Mouse (Mus musculus) fat pad, adult 2 months (tissue): Measurements from ENCODE around the gene Irgc1.
"Not testable (repeated sequence)": the region's sequence is repeated elsewhere in the genome, so short reads cannot be mapped to it uniquely, and the experiment has no call there.

Experiments
- DNase-seq: peaks from one replicate; pipeline ENCODE4 v3.0.0-alpha.2; 2011; ENCODE audit warnings: low read depth, low spot score; ENCODE audit errors: extremely low read depth

The Irgc1 gene

DNA sequence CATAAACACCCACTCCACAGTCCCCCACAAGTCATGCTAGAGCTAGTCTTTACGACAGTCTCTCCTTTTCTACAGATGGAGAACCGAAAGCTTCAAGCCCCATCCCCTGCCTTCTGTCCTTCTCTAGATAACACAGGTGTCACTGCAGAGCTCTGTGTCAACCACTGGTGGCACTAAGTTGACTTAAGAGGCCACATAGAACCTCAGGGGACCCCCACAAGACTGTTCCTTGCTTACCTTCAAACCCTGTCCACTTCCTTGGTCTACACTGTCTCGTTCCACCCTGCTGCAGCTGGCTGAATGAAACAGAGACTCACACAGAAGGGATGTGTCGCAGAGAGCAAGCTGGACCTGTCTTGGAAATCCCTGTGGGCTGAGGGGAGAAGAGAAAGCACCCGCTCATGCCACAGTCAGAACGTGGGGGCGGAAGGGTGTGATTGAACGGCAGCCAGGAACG, at the start of gene Irgc1:
Irgc1 (minus strand) TSS at position 443 of the 457 bp plus-strand sequence.
- no peak for DNase-seq

DNA sequence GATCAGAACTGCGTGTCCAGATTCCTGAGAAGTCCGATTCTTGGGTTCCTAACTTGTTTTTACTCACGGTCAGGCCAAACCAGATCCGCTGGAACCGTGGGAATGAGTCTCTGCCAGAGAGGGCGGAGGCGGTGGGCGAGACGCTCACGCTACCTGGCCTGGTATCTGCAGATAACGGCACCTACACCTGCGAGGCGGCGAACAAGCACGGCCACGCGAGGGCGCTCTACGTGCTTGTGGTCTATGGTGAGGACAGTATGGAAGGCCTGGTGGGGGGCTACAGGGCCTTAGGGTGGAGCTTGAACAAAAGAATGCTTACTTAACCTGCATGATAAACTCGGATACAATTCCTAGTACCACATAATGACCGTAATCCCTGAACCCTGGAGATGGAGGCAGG, 49.4 kb upstream of the Irgc1 start:
- DNase-seq = no peak

DNA sequence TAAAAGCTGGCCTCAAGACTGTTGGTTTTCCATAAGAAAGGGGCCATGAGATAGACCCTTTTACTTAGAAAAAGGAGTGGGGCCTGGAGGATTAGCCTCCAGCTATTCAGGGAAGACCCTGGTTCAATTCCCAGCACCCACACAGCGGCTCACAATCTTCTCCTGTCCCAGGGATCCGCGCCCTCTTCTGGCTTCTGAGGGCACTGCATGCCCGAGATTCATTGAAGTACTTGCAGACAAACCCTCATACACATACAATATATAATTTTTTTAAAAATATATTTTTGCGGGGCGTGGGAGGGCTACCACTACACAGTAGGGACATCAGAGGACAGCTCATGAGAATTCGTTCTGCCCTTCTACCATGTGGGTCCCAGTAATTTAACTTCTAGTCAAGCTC, 48.8 kb upstream of the Irgc1 start:
- DNase-seq = no peak

DNA sequence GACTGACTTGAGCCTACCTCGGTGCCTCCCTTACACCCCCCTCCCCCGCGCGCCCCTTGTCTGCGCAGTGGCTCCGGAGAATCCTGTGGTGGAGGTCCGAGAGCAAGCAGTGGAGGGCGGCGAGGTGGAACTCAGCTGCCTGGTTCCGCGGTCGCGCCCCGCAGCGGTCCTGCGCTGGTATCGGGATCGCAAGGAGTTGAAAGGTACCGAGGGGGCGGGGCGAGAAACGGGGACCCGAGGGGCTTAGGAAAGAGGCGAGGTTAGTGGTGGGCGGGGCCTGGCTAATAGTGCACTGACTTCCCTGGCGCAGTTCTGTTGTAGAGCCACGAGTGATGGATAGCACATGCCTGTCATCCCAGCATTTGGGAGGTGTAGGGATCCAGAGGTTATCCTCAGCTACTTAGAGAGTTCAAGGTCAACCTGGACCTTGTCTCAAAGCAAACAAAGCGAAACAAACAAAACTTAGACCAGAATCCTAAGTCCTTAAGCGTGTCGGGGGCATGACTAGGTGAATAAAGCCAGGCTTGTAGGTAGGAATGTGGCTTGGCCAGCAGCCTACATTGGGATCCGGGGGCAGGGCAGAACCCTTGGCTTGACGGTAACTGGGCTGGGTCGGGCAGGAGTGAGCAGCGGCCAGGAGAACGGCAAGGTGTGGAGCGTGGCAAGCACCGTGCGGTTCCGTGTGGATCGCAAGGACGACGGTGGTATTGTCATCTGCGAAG, 47.9 kb upstream of the Irgc1 start:
- DNase-seq = no peak

DNA sequence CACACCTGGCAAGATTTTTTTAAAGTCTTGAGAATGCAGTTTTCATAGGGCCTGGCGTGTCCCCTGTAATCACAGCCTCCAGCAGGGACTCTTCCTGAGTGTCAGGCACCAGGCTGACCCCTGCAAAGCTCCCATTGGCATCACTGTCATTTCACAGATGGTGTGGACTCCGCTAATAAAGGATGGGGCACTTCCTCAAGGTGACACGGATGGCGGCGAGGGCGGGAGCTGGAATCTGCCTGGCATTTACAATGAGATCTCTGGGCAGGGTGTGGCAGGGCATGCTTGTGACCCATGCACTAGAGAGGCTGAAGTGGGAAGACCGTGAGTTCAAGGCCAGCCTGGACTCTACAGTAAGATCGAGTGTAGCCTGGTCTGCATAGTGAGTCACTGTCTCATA, 36.2 kb upstream of the Irgc1 start:
- no peak for DNase-seq

DNA sequence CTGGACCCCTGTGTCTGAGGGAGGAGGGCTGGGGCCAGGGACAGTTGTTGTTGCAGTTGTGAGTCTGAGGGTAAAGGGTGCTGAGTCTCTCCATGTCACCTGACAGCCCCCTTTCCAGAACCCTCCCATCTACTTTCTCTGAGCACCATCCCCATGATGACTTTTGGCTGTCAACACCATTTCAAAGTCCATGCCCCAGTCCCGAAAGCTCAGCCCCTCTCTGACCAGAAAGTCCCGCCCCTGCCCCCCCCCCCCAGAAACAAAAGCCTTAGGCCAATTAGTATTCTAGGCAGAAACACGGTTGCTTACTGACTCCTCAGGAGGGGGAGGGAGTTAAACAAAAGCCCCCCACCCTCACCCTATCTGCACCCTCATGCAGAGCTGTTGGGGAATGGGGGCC, 35.3 kb upstream of the Irgc1 start:
- no peak for DNase-seq

DNA sequence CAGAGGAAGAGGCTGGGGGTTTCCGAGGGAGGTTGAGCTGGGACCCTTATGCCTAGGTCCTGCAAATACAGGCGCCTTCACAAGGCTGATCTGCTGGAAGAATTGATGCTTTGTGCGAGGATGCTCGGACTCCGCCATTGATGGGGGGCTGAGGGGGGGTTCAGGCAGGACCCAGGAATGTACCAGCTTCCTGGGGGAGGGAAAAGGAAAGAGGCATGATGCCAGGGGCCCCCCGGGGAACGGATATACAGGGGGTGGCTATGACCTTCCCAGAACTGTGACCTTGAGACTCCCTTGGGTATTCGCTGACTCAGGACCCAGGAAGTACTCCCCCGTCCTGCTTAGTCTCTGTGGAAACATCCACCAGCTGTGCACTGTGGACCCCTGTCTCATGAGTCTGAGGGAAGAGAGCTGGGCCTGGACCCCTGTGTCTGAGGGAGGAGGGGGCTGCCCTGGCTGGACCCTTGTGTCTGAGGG, 34.6 kb upstream of the Irgc1 start:
- DNase-seq = no peak

DNA sequence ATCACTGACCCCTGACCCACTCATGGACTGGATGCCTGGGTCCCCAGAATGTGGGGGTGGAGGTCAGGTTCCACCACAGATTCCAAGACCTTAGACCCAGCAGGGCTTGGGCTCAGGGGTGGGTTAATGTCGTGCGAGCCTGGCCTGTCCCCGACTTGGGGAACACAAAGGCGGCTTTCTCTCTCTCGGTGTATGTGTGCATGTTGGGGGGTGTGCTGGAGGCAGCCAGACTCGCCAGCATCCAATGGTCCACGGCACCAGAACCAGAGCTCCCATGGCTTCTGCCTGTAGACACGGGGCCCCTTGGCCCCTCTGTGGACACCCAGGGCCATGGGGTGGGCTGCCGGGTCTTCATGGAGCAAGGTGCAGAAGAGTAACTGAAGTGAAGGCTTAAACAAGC, 33.4 kb upstream of the Irgc1 start:
- no peak for DNase-seq

DNA sequence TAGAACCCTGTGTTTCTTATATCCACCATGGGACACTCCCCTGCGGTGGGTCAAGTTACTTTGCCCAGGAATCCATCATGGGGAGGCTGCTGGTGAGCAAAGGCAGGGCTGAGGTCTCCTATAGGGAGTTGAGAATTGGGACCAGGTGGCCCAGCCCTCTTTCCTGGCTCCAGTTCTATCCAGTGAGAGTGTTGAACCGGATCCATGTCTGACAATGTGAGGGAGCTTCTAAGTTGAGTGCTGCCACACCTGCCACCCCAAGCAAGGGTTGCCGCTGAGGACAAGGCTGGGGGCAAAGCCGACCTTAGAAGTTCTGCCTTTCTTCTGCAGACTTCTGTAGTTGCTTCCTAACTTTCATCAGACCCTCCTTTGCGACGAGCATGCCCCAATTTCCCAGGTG, 31.2 kb upstream of the Irgc1 start:
- DNase-seq = not testable (repeated sequence)

DNA sequence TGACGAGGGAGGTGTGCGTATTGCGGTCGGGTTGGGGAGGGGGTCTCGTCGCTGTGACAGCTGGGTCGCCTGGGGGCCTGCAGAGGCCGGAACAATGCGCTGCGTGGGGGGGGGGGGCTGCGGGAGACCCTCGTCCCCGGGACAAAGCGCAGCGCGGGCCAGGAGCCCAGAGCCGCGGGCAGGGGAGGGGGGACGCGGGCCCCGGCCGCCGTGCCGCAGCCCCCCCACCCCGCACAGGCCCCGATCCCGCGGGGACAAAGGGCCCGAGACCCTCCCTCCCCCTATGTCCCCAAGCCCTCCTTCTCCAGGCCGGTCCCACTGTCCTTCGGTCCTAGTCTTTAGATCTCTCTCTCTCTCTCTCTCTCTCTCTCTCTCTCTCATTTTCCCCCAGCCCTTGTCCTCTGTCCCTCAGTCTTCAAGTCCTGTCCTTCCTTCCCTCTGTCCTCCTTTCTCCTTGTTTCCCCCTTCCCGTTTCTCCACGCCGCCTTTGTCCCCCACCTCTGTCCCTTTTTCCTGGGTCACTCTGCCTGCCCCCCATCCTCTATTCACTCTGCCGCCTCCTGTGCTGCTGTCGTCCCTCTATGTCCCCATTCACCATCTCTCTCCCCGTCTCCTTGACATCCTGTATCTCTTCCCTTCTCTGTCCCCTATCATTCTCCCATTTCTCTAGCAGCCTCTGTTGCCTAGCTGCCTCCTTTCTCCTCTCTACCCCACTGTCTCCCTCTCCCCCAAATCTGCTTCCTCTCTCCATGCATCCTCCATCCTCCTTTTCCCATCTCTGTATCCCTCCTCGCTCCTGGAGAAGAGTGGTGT, 30.3 kb upstream of the Irgc1 start:
- DNase-seq = no peak

DNA sequence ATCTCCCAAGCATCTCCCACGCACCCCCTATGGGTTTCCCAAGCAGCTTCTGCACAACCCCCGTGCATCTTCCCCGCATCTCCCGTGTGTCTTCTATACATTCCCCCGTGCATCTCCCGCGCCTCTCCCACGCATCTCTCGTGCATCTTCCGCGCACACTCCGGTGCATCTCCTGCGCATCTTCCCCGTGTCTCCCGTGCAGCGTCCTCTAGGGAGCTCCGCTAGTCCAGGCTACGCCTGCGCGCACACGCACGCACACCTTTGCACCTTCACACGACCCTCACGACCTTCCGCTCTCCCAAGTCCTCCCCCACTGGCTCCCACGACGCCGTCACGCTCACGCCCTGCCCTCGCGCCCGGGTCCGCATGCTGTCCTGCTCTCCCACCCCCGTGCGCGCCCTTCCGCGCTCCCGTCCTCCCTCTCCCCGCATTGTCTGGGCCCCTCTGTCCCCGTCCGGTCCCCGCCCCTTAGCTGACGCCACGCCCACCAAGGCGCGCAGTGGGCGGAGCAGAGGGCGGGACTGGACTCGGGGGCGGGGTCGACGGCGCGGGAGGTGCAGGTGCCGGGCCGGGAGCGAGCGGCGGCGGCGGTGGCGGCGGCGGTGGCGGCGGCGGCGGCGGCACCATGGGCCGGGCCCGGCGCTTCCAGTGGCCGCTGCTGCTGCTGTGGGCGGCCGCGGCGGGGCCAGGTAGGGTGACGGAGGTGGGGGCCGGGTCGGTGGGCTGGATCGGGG, 29.5 kb upstream of the Irgc1 start, which contains the start of gene Cadm4:
Cadm4 (plus strand) TSS at position 550 of the 734 bp plus-strand sequence.
- DNase-seq = no peak

DNA sequence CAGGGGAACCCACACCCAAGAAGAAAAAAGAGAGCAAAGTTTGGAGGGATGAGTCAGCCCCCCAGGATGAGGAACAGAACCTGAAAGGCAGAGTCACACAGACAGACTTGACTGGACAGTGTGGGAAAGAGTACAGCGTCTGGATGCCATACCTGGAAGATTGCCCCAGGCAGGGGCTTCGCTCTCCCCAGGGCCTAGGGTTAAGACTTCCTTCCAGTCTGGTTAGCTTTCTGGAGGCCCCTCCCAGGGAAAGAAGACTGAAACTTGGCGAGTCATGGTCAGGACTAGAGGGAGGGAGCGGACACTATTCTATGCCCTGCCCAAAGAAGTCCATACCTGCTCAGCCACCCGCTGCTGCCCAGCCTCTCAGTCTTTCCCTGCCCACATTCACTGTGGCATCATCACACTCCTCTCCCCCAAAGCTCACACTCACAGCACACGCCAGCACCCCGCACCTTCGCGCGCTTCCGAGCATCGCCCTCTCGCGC, 28.9 kb upstream of the Irgc1 start:
- DNase-seq = no peak

DNA sequence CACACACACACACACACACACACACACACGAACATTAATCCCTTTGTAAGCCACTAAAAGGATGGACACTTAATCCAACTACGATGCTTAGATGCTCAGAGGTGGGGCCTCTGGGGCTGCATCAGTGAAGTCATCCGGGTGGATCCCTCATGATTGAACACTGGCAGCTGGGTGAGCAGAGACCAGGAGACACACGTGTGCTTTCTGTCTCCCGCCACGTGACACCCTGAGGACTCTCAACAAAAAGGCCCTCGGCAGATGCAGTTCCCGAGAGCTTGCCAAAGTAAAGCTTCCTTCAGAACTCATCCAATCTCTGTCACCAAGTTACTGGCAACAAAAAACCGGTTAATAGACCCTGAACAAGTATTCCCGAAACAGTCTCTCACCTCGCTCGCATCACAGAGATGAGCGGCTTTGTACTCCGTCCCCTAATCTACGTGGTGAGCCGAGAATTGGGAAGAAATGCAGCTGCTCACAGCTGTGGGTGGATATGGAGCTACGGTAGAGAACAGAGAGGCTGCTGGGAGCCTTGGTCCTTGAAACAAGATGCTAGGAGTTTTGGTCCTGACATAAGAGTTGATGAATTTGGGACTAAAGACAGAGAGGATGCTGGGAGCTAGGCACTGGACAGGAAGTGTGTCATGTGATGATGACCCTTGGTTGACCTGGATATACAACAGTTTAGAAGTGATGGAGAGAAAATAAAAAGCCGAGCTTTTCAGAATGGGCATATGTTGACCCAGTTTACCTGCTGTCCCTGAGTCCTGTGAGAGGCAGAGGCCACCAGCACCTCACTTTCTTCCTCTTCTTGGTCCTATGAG, 28.2 kb upstream of the Irgc1 start:
- no peak for DNase-seq

DNA sequence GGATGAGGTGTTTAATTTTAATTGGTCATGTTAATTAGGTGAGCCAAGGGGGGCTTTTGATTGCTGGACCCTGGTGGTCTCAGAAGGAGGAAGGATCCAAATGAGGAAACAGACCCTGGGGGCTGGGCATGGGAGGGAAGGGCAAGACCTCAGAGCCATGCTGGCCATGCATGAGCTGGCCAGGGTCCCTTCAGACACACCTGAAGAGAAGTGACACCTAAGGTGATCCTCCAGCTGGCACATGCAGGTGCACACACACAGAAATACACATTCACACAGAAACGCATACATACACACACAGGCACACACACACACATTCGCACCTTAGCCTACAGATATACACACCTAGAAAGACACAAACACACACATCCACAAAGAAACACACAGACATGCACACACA, 27.6 kb upstream of the Irgc1 start:
- DNase-seq = no peak

DNA sequence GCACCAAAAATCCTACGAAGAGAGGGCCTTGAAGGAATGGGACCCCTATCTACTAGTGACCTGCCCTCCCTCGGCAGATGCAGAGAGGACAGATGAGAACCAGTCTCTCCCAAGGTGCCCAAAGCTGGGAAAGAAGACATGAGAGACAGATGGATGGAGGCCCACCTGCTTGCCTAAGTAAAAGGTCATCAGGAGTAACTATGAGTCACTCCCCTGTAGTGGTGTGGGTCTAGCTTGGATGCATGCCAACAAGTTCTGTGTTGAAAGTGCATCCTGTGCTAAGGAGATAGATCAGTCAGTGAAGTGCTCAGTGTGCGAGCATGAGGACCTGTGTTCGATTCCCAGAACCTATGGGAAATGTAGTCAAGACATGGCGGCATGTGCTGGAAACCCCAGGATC, 26.8 kb upstream of the Irgc1 start:
- DNase-seq = no peak

DNA sequence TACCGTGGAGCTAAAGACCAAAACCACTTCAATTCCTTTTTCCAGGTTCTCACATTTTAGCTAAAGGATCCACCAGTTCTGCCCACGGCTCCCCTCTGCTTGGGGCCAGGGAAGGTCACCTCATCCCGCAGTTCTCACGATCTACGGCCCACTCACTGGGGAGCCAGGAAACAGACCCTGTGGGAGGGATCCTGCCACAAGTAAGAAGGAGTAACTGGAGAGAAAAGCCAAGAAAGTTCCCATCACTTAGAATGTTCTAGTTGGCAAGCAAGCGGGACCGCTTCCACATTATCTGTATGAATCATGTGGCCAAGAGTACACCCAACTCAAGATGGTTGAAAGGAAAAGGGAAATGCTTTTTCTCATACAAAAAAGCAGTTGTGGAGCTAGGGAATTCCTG, 24.8 kb upstream of the Irgc1 start:
- DNase-seq = no peak

DNA sequence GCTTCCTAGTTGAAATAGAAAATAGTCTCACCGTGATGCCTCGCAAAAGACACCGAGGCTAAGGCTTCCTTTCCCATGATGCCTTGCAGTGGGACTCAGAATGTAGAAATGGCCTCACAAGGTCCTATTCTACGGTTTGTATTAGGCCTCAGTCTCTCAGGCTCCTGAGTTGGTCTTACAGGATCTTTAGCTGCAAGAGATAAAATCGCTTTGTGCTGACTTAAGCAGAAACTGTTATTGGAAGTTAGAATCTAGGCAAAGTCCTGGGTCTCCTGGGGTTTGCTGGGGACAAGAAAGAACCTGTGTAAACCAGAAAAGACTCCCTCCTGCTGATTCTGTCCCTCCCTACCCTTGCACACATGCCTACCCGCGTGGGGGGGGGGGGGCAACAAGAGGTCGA, 24.2 kb upstream of the Irgc1 start:
- DNase-seq = no peak

DNA sequence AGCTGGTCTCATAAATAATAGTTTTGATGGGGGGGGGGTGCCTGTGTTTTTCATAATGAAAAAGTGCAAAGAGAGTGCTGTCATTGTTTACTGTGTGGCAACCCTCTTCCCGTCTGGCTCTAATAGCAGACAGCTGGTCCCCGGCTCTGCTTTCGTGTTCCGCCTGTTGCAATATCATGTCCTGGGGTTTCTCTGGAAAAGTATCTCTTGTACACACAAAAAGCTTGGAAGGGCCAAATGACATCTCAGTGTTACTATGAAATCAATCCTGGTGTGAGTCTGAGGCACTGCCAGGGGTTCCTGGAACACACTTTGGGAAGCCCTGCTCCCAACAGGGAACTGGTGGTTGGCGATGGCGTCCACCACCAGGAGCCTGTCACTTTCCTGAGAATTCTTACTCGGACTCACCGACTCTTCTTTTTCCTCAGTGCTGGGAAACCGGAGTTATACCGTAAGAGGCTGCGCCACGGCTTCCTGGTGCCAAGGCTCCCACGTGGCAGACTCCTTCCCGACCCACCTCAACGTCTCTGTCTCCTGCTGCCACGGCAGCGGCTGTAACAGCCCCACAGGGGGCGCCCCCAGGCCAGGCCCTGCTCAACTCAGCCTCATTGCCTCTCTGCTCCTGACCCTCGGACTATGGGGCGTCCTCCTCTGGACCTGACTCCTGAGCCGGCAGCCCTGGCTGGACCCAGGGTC, 22.9 kb upstream of the Irgc1 start:
- no peak for DNase-seq

DNA sequence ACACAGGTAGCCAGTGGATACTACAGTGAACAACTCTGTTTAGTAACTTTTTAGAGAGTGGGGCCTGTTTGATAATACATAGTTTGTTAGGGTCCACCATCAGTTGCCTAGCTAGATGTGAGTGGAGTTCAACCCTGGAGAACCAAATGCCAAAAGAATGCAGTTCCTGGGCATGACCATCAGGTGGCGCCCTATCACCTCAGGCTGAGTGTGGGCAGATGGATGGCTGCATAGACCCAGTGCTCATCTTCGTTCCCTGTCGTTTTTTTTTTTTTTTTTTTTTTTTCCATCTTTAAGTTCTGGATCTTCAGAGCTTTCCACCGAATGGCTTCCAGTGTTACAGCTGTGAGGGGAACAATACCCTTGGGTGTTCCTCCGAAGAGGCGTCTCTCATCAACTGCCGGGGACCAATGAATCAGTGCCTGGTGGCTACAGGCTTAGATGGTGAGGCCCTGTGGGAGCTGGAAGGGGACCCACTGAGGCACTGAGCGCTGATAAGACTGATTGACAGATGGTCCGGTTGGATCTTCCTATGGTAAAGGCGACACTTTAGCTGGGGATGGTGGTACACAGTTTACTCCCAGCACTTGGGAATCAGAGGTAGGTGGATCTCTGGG, 21.9 kb upstream of the Irgc1 start:
- no peak for DNase-seq
